Mouse (Mus musculus): ENCODE results near the gene Snrnp70.

GRCm38 (mm10) chr7:45419859-45420614 lies 24.5 kb upstream of the Snrnp70 start:
- TF ChIP-seq POLR2A (IDR thresholded peaks at IDR 0.05; ENCODE audit: borderline replicate concordance, extremely low read depth, low read depth, low read length) = no peak
- TF ChIP-seq CTCF (IDR thresholded peaks at IDR 0.05; ENCODE audit: insufficient read depth, low read length) = no peak
